Mouse (Mus musculus) adrenal gland, adult (tissue): ENCODE data around the gene Foxp1.

Source experiments
- DNase-seq, 2 experiments: peaks; one replicate each; pipeline ENCODE4 v3.0.0; 2022 to 2023; ENCODE audit warnings: low spot score in 1 of 2; ENCODE audit not compliant: inconsistent age in 2 of 2

Foxp1 gene

DNA sequence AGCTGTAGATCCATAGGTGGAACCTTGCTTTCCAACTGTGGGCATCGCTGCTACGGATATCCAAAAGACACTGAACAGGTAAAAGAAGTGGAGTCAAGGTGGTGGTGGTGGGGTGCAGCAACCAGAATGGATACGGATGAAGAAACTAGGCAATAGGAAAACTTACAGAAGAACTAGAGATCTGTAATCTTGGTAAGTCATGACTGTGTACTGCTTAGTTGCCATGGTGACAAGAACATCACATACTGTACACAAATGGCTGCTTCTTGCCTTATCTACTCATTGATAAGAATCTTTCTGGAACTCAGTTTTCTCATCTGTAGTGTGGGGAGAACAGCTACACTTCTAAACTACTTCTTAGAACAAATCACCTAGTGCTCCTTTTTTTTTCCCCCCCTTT lies 302.0 kb downstream of the Foxp1 start:
- no peak for DNase-seq

GRCm38 (mm10) chr6:99217846-99218245 lies 304.7 kb downstream of the Foxp1 start:
- DNase-seq, result no peak

DNA sequence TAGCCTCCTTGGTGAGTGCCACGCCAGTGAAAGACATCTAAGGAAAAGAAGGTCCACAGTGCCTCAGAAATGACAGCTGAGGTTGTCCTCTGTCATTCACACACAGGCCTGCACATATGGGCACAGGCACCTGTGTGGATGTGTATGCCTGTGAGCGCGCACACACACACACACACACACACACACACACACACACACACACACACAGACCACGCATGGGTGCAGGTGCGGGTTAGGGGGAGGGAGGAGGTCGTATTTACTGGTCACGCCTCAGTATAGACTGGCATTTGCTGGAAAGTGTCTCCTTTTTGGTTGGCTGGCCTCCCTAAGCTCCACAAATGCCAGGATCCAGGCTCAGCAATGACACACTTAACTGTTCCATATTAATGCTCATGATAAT lies 305.4 kb downstream of the Foxp1 start:
- DNase-seq, result no peak

- DNase-seq, result no peak
These were observed 310.1 kb downstream of the Foxp1 start for GRCm38 (mm10) chr6:99212461-99212860.

- DNase-seq, result no peak
These were observed 310.7 kb downstream of the Foxp1 start for GRCm38 (mm10) chr6:99211663-99212333.

DNA sequence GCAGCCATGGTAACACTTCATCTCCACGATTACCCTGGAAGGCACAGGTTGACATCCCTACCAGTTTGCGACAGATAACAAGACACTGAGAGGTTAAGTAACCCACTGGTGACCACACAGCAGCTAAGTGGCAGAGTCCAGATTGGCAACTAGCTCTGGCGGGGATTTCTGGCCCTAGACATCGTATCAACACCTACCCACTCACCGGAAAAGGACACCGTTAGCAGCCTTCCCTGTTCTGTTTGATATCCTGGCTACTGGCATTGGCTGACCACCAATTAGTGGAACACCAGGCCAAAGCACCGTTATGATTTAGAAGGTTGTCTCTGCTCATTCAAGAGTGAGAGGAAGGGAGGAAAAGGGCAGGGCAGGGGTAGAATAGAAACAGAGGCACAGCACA lies 312.4 kb downstream of the Foxp1 start:
- no peak for DNase-seq

DNA sequence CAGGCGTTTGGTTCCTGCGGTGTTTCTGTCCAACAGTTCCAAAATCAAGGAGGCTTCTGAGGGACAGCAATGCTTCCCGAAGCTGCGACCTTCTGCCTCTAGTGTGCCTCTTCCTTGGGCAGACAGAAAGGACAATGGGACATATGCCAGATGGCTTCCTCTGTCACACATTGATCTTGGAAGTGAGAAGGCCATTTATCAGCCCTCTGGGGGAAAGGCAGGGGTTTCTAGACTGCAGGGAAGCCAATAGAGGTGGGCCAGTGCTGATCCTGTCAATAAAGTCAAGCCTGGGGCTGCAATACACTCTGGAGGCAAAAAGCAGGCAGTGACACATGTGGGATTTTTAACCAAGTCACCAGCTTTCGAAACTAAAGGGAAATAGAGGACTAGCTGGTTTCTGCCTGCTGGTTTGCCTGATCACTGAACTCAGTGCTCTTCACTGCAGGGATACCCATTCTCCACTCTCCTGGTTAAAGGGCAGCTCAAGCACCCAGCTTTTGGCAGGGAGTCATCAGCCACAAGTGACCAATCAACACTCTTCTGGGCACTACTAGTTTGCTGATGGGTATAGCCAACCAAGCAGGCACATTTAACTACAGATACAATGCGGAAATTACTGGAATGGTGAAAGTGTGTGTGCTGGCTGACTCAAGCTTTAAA lies 315.2 kb downstream of the Foxp1 start:
- DNase-seq, result no peak

GRCm38 (mm10) chr6:99206437-99206870 lies 316.1 kb downstream of the Foxp1 start:
- no peak for DNase-seq

GRCm38 (mm10) chr6:99205587-99206436 lies 316.7 kb downstream of the Foxp1 start:
- peak in 1 of 2 experiments; percentile 42 for DNase-seq

DNA sequence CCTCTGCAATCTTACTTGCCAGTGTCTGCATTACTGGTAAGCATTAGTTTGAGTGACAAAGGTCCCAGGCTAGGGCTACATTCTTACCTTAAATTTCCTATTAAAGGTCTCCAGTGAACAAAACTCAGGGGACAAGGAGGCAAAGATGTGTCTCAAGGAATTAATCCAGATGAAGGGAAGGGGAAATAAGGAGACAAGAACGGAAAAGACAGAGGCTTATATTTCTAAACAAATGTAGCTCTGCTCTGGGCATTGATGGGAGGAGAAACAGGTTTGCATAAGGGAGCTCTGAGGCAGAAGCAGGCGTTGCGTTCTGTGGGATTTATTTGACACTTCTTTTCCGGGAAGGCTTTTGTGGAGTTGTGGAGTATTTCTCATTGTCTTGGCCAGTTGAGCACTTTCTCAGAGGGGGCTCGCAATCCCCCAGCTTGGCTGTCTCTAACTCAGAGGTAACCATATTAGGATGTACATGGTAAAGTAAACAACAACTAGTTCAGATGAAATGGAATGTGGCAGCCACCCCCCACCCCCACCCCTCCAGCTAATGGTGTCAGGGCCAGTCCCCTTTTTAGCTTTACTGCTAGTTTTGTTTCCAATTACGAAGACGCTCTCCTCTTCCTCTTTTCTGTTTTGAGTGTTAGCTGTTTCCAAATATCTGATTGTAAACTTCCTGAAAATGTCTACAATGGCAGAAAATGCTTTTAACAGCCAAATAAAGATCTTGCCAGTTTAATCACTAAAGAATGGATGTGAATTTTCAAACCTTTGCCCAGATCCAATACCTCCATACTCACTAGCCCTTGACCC lies 317.5 kb downstream of the Foxp1 start:
- no peak for DNase-seq

GRCm38 (mm10) chr6:99204052-99204779 lies 318.3 kb downstream of the Foxp1 start:
- no peak for DNase-seq

DNA sequence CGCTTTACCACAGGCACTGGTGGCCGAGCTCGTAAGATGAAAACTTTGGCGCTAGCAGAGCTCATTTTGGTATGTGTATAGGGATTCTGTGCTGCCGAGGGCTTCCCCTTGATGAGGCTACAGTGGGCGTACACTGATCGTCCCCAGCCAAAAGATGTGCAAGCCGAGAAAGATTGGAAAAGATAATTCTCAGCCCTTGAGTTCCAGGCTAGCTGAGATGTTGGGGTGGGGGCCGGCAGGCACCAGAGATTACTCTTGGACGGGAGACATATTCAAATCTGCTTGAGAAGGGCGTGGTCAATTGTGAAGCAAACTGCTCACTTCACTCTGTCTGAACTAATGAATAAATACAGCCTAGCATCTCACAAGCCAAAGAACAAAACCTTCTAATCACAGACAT lies 319.3 kb downstream of the Foxp1 start:
- no peak for DNase-seq

DNA sequence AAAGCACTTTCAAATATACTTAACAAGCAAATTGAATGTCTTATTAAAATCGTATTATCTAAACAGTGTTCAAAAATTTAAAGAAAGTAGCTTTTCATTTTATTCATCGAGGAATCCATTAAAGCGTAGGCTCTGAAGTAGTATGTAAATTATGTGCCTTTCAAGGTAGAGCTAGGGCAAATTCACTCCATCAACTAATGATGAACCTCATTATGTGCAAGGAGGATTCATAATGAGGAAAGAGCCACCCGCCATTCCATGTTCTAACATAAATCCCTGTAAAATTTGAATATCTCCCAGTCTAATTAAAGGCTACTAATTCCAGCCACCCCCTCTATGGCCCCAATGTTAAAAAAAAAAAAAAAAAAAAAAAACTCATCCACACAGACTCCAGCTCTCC lies 319.7 kb downstream of the Foxp1 start:
- DNase-seq, result no peak

- no peak for DNase-seq
These were observed 321.2 kb downstream of the Foxp1 start for GRCm38 (mm10) chr6:99201271-99201705.

DNA sequence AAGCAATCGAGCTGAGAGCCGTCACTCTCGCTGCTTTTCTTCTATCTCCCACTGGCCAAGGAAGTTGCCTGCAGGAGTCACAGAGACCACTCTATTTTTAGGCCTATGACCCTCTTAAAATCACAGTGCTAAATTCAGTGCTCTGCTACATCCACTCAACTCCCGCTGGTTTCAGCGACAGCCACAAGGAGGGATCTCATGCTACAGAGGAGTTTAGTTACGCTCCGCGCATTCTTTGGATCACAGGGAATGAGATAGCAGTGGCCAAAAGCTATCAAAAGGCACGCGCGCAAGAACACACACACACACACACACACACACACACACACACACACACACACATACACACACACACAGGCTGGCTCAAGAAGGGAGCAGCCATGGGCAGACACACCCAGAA lies 321.9 kb downstream of the Foxp1 start:
- DNase-seq, result no peak

- peak in 1 of 2 experiments; percentile 40 for DNase-seq
These were observed 323.2 kb downstream of the Foxp1 start for GRCm38 (mm10) chr6:99199277-99199676.

DNA sequence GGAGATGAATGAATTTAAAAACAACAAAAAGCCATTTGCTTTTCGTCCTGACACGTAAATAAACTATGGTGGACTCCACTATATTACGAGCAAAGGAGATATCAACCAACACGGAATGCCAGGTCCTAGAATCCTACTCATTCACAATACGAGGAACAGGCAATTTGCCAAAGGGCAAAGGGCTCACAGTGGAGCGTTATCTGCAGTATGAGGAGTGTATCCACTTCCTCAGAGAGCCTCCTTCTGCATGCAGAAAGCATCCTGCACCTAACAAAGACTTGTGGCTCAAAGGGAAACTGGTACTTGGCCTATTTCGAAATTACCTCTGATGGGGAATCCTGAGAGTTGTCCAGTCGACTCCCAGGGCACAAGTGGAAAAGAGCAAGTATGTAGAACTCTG lies 328.8 kb downstream of the Foxp1 start:
- peak in 1 of 2 experiments; percentile 56 for DNase-seq

GRCm38 (mm10) chr6:99191636-99192137 lies 330.8 kb downstream of the Foxp1 start:
- DNase-seq, result no peak

GRCm38 (mm10) chr6:99191041-99191635 lies 331.4 kb downstream of the Foxp1 start:
- DNase-seq, result no peak

DNA sequence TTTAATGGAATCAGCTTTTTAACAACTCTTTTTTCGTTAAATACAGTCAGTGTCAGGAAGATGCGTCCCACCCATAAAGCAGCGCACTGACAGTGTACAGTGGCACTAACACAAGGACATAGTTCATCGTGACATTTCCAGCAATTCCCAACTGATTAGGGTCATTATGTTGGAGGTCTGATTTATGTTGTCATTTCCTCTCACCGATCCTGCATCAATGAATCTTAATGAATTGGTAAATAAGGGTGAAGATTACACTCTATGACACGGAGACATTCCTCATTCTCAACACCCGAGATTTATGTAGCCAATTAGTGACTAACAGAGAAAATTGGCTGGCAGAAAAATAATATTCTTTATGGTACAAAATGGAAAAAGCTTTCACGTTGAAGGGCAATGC lies 332.6 kb downstream of the Foxp1 start:
- no peak for DNase-seq
